Mouse (Mus musculus) inflammation-experienced regulatory T-cells, adult 6 months (primary cell): ENCODE measurements around the gene Thra. TPM values are rescaled to one million over a fixed set of nuclear protein-coding genes. Genes with fewer than 3 reads are reported as not detected.

Experiments
- ATAC-seq: one replicate; pipeline ENCODE4 v1.8.0; 2017
- polyA plus RNA-seq, 3 experiments: library from polyadenylated mRNA; unstranded; fragments of 100-300 nt; shearing (Covaris generic); gene quantifications; one replicate each; pipeline ENCODE4 v1.2.1; 2017

Gene Thra
- polyA plus RNA-seq, 3 experiments from 2014 or later, result 1.3 to 6.3 (median 5.2) TPM

GRCm38 (mm10) chr11:98745932-98746853 is 5.8 kb downstream of the Thra start:
- no peak for ATAC-seq

GRCm38 (mm10) chr11:98746855-98747693 is 6.6 kb downstream of the Thra start:
- ATAC-seq, result peak; percentile 70

- ATAC-seq, result peak; percentile 54
Measured at GRCm38 (mm10) chr11:98747804-98748505, 7.5 kb downstream of the Thra start.

- ATAC-seq, result no peak
Measured at GRCm38 (mm10) chr11:98748506-98749416, 8.3 kb downstream of the Thra start.

- no peak for ATAC-seq
Measured at GRCm38 (mm10) chr11:98749716-98750115, 9.3 kb downstream of the Thra start.

GRCm38 (mm10) chr11:98750351-98751201 is 10.1 kb downstream of the Thra start:
- ATAC-seq, result no peak

- no peak for ATAC-seq
Measured at GRCm38 (mm10) chr11:98751221-98751782, 10.9 kb downstream of the Thra start.

DNA sequence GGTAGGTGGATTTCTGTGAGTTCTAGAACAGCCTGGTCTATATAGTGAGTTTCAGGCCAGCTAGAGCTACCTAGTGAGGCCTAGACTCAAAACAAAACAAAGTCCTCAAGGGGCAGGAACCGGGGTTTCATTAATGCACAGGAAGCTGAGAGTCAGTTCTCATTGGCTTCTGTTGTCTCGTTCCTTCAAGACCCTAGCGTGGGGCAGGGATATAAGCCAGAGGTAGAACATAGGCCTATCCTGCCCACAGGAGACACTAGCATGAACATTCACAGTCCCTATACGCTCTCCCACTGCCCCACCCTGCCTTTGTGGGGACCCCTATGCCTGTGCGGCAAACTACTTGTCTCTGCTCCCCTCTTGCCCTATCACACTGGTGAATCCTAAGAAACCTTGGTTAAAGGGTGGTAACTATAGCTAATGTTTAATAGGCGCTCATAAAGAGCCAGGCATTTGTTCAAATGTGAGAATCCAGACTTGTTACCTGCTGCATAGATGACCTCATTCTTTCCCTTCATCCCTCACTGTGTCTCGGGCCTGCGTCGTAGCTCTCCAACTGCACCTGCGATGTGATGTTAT is 12.2 kb downstream of the Thra start:
- no peak for ATAC-seq

GRCm38 (mm10) chr11:98753264-98753663 is 12.8 kb downstream of the Thra start:
- no peak for ATAC-seq

- no peak for ATAC-seq
Measured at GRCm38 (mm10) chr11:98754151-98754620, 13.7 kb downstream of the Thra start.

DNA sequence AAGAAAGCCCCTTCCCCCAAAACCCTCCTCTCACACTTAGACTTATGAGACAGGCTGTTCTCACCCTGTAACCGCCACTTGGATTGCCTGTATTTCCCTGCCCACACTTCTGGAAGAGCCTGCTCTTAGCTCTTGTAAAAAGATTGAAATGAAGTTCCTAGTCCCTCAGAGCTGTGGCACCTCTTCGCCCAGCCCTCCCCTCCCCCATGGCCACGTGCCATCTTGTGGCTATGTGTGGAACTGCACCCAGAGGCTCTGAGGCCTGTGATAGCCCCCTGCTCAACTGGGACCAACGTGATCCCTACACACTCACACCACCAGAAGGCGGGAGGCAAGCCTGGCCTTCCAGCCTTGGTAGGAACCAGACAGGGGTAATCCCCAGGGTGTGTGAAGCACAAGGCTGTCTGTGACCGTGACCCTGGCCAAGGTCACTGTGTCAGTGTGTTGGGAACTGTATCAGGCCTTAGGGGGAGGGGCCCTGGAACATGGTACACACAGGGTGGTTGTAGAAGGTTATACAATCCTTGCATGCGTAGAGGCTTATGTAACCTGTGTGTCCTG is 14.3 kb downstream of the Thra start:
- ATAC-seq, result peak; percentile 48

DNA sequence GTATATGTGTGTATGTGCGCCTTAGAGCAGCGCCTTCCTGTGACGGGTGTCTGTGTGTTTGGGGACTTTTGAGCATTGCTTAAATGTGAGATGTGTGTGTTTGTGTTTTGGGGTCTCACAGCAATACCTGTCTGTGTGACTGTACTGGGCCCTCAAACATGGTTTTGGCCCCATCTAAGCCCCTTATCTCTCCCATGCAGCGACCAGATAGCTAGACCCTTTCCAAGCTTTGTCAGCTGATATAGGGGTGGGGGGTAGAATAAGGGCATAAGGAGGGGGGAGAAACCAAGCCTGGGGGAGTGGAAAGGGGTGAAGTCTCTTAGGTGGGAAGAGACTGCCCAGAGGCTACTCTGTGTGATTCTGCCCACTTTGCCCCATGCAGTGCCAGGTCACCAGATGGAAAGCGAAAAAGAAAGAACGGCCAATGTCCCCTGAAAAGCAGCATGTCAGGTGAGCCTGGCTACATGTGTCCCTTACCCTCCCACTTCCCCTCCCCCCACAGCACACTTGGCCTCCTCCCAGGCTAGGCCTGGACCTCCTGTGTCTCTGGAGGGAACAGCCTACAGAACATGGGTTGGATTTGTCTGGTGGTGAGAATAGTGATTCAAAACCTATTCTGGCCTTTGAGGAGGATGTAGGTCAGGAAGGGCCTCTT is 15.4 kb downstream of the Thra start:
- ATAC-seq, result no peak

DNA sequence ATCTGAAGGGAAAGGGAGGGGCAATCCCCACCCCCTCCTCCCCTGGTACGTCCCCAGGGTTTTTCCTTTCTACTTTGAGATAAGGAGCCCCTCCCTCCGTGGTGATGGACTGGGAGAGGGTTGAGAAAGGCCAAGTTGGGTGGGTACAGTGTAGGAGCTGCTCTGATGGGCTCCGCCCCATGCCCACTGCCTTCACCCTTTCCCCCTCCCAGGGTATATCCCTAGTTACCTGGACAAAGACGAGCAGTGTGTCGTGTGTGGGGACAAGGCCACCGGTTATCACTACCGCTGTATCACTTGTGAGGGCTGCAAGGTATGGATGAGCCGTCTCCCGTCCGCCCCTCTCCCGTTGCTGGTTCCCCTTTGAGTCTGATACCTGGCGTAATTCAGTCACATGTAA is 16.3 kb downstream of the Thra start:
- no peak for ATAC-seq

DNA sequence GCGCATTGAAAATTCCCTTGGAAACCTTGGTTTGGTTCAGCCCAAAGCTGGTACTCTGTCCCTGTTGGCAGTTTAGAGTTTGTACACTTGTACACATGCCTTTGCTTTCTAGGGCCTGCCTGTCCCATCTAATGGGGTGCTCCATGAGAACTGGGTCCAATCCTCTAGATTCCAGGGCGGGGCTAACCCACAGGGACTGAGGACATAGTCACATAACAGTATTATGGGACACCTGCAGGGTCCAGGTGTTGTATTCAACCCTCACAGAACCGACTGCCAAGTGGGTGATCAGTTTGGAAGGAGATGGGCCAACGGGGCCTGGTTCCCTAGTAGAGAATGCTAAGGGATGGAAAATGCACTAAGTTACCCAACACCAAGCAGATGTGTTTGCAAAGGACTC is 21.5 kb downstream of the Thra start:
- ATAC-seq, result no peak

DNA sequence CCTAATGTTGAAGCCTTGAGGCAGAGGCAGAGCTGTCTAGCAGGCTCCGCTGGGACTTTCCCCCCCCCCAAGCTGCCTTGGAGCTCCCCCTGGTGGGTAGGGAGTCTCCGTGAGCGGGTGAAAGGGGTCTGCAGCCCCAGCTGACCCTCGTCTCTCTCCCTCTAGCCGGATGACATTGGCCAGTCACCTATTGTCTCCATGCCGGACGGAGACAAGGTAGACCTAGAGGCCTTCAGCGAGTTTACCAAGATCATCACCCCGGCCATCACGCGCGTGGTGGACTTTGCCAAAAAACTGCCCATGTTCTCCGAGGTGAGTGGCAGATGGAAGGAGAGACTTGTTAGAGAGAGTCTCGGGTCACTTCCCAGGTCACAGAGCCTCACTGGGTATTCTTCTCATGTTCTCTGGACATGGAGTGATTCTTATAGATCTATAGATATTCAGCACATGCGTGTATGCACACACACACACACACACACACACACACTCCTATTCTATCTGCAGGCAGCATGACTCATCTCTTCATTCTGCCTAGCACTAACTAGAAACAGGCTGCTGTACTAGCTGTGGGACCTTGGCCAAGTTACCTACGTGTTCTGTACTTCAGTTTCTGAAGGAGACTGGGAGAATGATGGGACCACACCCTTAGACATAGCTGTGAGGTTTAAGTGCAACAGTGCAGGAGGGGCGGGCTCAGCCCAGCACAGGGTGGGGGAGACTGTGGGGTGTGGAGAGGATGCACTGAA is 22.5 kb downstream of the Thra start:
- no peak for ATAC-seq

- ATAC-seq, result no peak
Measured at GRCm38 (mm10) chr11:98763502-98763861, 23.0 kb downstream of the Thra start.

DNA sequence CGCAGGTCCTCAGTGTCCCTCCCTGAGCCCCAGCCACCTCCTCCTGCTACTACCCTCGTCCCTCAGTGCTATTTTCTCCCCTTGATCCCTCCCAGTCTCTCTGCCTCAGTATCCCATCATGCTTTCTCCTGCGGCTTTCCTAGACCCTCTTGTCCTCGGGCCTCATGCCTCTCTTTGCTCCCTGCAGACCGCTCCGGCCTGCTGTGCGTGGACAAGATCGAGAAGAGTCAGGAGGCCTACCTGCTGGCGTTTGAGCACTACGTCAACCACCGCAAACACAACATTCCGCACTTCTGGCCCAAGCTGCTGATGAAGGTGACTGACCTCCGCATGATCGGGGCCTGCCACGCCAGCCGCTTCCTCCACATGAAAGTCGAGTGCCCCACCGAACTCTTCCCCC is 23.7 kb downstream of the Thra start:
- no peak for ATAC-seq

DNA sequence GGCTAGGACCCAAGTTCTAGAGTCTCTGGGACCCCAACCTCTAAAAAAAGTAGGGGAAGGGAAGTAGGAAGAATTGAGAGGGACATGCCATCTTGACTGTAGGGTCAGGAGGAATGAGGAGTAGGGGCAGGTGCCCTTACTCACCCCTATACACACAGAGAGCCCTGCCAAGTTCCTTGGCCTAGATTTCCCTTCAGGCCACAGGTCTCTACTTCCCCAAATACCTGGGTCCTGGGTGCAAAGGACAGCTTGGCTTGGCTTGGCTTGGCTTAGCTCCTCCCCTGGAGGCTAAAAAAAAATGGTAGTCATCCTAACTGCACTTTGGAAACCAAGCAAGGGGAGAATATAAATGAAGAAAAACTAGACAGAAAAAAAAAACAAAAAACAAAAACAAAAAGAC is 24.3 kb downstream of the Thra start:
- no peak for ATAC-seq
